ENCODE assay signal across 10 mouse cellular contexts in genomic region chr1:82474461-82474961, GRCm38 (mm10).
DNase-seq lines count a peak whose midpoint lies in the region; ATAC-seq and TF ChIP-seq lines count a peak whose summit lies in the region.
"Had no signal": no experiment of that assay in that cellular context is flagged by ENCODE, and none has a peak within 500 bp of the region (broad histone marks: within the 10 kb centered on the region; RNA-seq: fewer than 3 reads in every experiment).

No protein-coding gene starts in this region.

- H3K4me1 ChIP-seq in hindbrain, embryonic 14.5 days (replicated peaks; ENCODE audit: control insufficient read depth, insufficient read depth, low read length) = peaks cover 6% of the 10 kb centered on the region
- H3K4me1 ChIP-seq: heart, embryonic 15.5 days had no signal

- no peak overlapping the region for H3K4me3 ChIP-seq in layer of hippocampus, adult 2 months
- no peak overlapping the region for H3K4me3 ChIP-seq in hindbrain, embryonic 14.5 days (replicated peaks; ENCODE audit: low read length)
- H3K4me3 ChIP-seq: heart, embryonic 15.5 days had no signal

- no peak for DNase-seq in layer of hippocampus, adult 2 months (ENCODE audit: low spot score in 2 of 2)
- DNase-seq in layer of hippocampus, adult 9-11 months = no peak
- DNase-seq in embryo, embryonic 11 days = peak; percentile 42
- no peak for DNase-seq in hindbrain, embryonic 14.5 days (ENCODE audit: low spot score)
- peak; percentile 23 for DNase-seq in neural tube, embryonic 10.5 days (ENCODE audit: extremely low spot score, low spot score)
- no peak for DNase-seq in testis, postnatal 14 days (ENCODE audit: low spot score)
- no peak for DNase-seq in thymus, postnatal 10 days (ENCODE audit: low spot score in 2 of 2)
- DNase-seq: cerebellum, postnatal 14 days had no signal

- peak overlapping the region; percentile 59; the same call in 1 of the 2 replicates for H3K27ac ChIP-seq in layer of hippocampus, adult 2 months
- no peak overlapping the region for H3K27ac ChIP-seq in hindbrain, embryonic 14.5 days
- H3K27ac ChIP-seq: heart, embryonic 15.5 days had no signal

- H3K36me3 ChIP-seq in hindbrain, embryonic 14.5 days (replicated peaks; ENCODE audit: control insufficient read depth, insufficient read depth) = no peaks in the 10 kb centered on the region
- H3K36me3 ChIP-seq: heart, embryonic 15.5 days had no signal

- no peaks in the 10 kb centered on the region for H3K9me3 ChIP-seq in hindbrain, embryonic 14.5 days (ENCODE audit: control insufficient read depth, low read length)
- H3K9me3 ChIP-seq: heart, embryonic 15.5 days had no signal

- ATAC-seq in hindbrain, embryonic 14.5 days (ENCODE audit: low FRiP score) = peak; percentile 49; the same call in 1 of the 2 replicates
- no peak for ATAC-seq in inflammation-experienced regulatory T-cells, adult 6 months

- 12% methylated on average over 4 of the region's 4 CpGs for WGBS in hindbrain, embryonic 14.5 days

- no peak for TF ChIP-seq CTCF in layer of hippocampus, adult 2 months (conservative IDR thresholded peaks at IDR 0.05)

- no peak overlapping the region for H3K9ac ChIP-seq in hindbrain, embryonic 14.5 days
- H3K9ac ChIP-seq: heart, embryonic 15.5 days had no signal

- no peak overlapping the region for H3K4me2 ChIP-seq in hindbrain, embryonic 14.5 days (replicated peaks)
- H3K4me2 ChIP-seq: heart, embryonic 15.5 days had no signal

- no peaks in the 10 kb centered on the region for H3K27me3 ChIP-seq in hindbrain, embryonic 14.5 days (ENCODE audit: control insufficient read depth, insufficient read depth, low read length)
- H3K27me3 ChIP-seq: heart, embryonic 15.5 days had no signal

Comparison
In these comparisons a context has a peak if more than half of its experiments do, and no peak if none do; other contexts are left out.
1. DNase-seq: peak in embryo, embryonic 11 days (single experiment) and neural tube, embryonic 10.5 days (single experiment); none in layer of hippocampus, adult 2 months (0 of 2), layer of hippocampus, adult 9-11 months (single experiment), hindbrain, embryonic 14.5 days (single experiment), testis, postnatal 14 days (single experiment) and thymus, postnatal 10 days (0 of 2).